Mouse (Mus musculus) kidney, adult 2 months (tissue): ENCODE results near the gene Taf1b.

Experiments used
- CTCF ChIP-seq: fragments of 200-500 bp; conservative IDR thresholded peaks from 2 replicates; pipeline ENCODE4 v1.5.1; 2011; ENCODE audit warnings: low read depth, mild to moderate bottlenecking, control low read depth, low read length, moderate library complexity, mixed read lengths; ENCODE audit not compliant: insufficient read depth, insufficient read length
- POLR2A ChIP-seq: fragments of 200-500 bp; IDR thresholded peaks from one replicate; pipeline ENCODE4 v1.6.1; 2011; ENCODE audit warnings: low read depth, low read length, control low read depth

- TF ChIP-seq CTCF = no peak
- TF ChIP-seq POLR2A = no peak
Measured at GRCm38 (mm10) chr12:24517118-24517517, 19.0 kb downstream of the Taf1b start.
